Mouse (Mus musculus) neural tube, embryonic 11.5 days (tissue): Measurements from ENCODE around the gene Zfp423. TPM values are rescaled to one million over a fixed set of nuclear protein-coding genes. Genes with fewer than 3 reads are reported as not detected.

Experiments used
- ATAC-seq: fragments of 200-750 bp; cut with Nextera tagmentation; 2 replicates; pipeline ENCODE4 v1.8.0; 2017; ENCODE audit warnings: moderate number of reproducible peaks, mild to moderate bottlenecking, moderate TSS enrichment, moderate library complexity; ENCODE audit not compliant: insufficient read depth, low FRiP score, low TSS enrichment
- DNase-seq: peaks from one replicate; pipeline ENCODE4 v3.0.0-alpha.2; 2015; ENCODE audit warnings: low spot score
- H3K27ac ChIP-seq: fragments of 300-500 bp; sonication (generic); 2 replicates; pipeline ENCODE4 v1.5.1; 2014; ENCODE audit warnings: low read depth, mild to moderate bottlenecking, low read length
- H3K27me3 ChIP-seq: fragments of 300-500 bp; sonication (generic); 2 replicates; pipeline ENCODE4 v1.6.1; 2014; ENCODE audit warnings: mild to moderate bottlenecking, low read length, mixed read lengths; ENCODE audit not compliant: control insufficient read depth, insufficient read depth
- H3K36me3 ChIP-seq: fragments of 300-500 bp; sonication (generic); 2 replicates; pipeline ENCODE4 v1.6.1; 2014; ENCODE audit warnings: mild to moderate bottlenecking, low read length, moderate library complexity, mixed read lengths; ENCODE audit not compliant: control insufficient read depth, insufficient read depth
- H3K4me1 ChIP-seq: fragments of 300-500 bp; sonication (generic); 2 replicates; pipeline ENCODE4 v1.6.1; 2014; ENCODE audit warnings: low read length, mixed read lengths; ENCODE audit not compliant: control insufficient read depth, insufficient read depth
- H3K4me2 ChIP-seq: fragments of 300-500 bp; sonication (generic); 2 replicates; pipeline ENCODE4 v1.6.1; 2014; ENCODE audit warnings: low read depth, mild to moderate bottlenecking, moderate library complexity
- H3K4me3 ChIP-seq: fragments of 300-500 bp; sonication (generic); 2 replicates; pipeline ENCODE4 v1.5.1; 2014; ENCODE audit warnings: low read depth, low read length
- H3K9ac ChIP-seq: fragments of 300-500 bp; sonication (generic); 2 replicates; pipeline ENCODE4 v1.6.1; 2014; ENCODE audit warnings: mild to moderate bottlenecking, low read length
- H3K9me3 ChIP-seq: fragments of 300-500 bp; sonication (generic); 2 replicates; pipeline ENCODE4 v1.6.1; 2016; ENCODE audit warnings: low read length; ENCODE audit not compliant: control insufficient read depth
- WGBS: fragments of 180-500 bp; shearing (Covaris S2); extraction: QIAGEN DNeasy Blood & Tissue Kit; methylation state at CpG from one replicate; pipeline ENCODE4 v1.1.7; 2014; 5-methylcytosine and 5-hydroxymethylcytosine counted together
- polyA plus RNA-seq: library from polyadenylated mRNA; unstranded; fragments of >200 nt; fragmentation: Nextera tagmentation; extraction: Ambion mirVana; gene quantifications from 2 replicates; pipeline ENCODE4 v1.2.1, GENCODE M21; 2014

Gene Zfp423
- polyA plus RNA-seq, 1 experiment from 2014 or later = 40.7 TPM

- H3K4me3 ChIP-seq = no peak overlapping the region
- DNase-seq (peak; percentile 39), ATAC-seq (no peak)
- H3K9ac ChIP-seq = peak overlapping the region; percentile 53
- H3K27me3 ChIP-seq = no peaks in the 10 kb centered on the region
- H3K36me3 ChIP-seq = no peaks in the 10 kb centered on the region
- WGBS = 33% methylated on average over 13 of the region's 13 CpGs
- no peaks in the 10 kb centered on the region for H3K9me3 ChIP-seq
- 0 out of 2 replicates have a peak overlapping the region, but pooled peaks have one; percentile 12 for H3K4me2 ChIP-seq
- H3K4me1 ChIP-seq = peaks cover 75% of the 10 kb centered on the region
- H3K27ac ChIP-seq = peak overlapping the region; percentile 96
Measured at GRCm38 (mm10) chr8:87833339-87833738, 126.1 kb downstream of the Zfp423 start.

DNA sequence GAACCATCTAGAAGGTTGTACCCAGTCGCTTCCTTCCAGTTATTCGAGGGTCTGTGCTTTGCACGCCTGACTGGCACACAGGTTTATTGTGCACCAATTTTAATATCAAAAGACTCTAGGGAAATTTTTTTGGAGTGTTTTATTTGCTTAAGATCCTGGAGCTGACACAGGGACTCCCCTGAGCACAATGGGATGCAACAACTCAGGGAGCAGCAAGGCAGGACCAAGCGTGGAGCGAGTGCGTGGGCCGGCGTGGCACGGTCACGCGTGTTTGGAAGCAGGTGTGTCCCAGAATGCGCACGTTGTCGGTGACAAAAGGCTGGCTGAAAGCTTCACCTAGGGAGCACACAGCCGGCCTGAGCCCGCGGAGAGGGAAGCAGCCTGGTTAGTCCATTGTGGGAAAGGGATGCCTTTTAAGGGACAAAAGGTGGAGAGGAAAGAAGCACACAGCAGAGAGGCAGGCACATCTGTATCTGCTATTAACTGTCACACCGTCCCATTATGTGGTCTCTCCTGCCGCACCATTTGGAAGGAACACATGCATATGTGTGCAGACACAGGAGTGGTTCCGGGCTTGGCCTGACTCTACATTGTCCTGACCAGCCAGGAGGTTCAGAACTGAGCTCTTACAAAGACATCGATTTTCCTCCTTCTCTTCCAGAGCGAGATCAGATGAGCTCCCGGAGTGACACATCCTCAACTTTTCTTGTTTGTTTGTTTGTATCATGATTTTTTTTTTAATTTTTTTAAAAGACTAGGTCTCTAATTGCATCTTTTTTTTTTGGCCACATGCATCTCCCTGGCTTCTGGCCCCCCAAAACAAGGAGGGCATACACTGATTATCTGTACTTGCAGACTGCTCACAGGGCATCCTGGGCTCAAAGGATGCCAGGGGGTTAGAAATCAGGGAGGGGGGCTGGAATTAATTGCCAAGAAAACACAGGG lies 126.7 kb downstream of the Zfp423 start:
- Histone ChIP-seq H3K4me2 (no peak overlapping the region), H3K4me3 (no peak overlapping the region), H3K9ac (peak overlapping the region; percentile 53), H3K27me3 (no peaks in the 10 kb centered on the region), H3K4me1 (peaks cover 68% of the 10 kb centered on the region), H3K36me3 (no peaks in the 10 kb centered on the region), H3K9me3 (no peaks in the 10 kb centered on the region), H3K27ac (peak overlapping the region; percentile 96)
- 14% methylated on average over 23 of the region's 23 CpGs for WGBS
- ATAC-seq (no peak), DNase-seq (no peak)

DNA sequence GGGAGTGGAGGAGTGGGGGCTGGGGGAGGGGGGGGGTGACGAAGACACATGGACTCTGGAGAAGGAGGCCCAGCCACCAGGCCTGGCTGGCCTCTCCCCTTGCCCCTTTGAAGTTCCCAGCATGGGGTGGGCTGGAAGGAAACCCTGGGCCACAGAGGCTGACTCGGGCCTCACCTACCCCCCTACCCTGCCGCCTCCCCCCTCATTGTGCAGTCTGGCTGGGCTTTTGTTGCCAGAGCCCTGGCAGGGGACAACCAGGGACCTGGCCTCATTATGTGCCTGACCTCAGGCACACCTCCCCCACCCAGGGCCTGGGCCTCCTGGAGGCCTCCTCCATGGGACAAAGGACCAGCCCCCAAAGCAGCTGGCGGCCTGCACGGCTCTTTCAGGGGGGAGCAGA lies 127.8 kb downstream of the Zfp423 start:
- H3K4me3 ChIP-seq = no peak overlapping the region
- H3K36me3 ChIP-seq = no peaks in the 10 kb centered on the region
- DNase-seq = peak; percentile 78
- peak; percentile 49 for ATAC-seq
- no peaks in the 10 kb centered on the region for H3K27me3 ChIP-seq
- H3K4me1 ChIP-seq = peaks cover 60% of the 10 kb centered on the region
- H3K9ac ChIP-seq = peak overlapping the region; percentile 51
- no peak overlapping the region for H3K4me2 ChIP-seq
- H3K9me3 ChIP-seq = no peaks in the 10 kb centered on the region
- WGBS = 3% methylated on average over 5 of the region's 5 CpGs
- peak overlapping the region; percentile 96 for H3K27ac ChIP-seq

DNA sequence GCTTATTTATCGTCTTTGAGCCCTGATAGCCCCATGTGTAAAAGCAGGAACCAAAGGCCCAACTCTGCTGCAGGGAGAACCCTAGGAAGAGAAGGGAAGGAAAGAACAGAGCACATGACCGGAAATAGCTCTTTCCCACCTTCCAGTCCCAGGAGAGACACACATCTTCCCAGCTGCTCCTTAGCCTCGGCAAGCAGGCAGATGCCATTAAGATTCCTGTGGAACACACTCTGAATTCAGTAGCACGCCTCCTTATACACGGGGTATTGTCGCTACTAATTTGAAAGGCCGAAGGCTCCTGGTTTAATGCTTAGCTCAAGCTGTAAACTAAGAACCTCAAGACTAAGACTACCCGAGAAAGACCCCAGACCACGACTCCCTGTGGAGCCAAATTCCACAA lies 128.3 kb downstream of the Zfp423 start:
- DNase-seq (peak; percentile 68), ATAC-seq (peak; percentile 35)
- peaks cover 56% of the 10 kb centered on the region for H3K4me1 ChIP-seq
- H3K4me2 ChIP-seq = no peak overlapping the region
- no peaks in the 10 kb centered on the region for H3K9me3 ChIP-seq
- no peaks in the 10 kb centered on the region for H3K27me3 ChIP-seq
- no peak overlapping the region for H3K4me3 ChIP-seq
- H3K9ac ChIP-seq = no peak overlapping the region; the same call in 1 of the 2 replicates
- H3K36me3 ChIP-seq = no peaks in the 10 kb centered on the region; the same call in 1 of the 2 replicates
- H3K27ac ChIP-seq = peak overlapping the region; percentile 96
- WGBS = 2% methylated on average over 9 of the region's 9 CpGs

- no peaks in the 10 kb centered on the region; the same call in 1 of the 2 replicates for H3K36me3 ChIP-seq
- no peak overlapping the region for H3K4me2 ChIP-seq
- no peaks in the 10 kb centered on the region for H3K27me3 ChIP-seq
- H3K9me3 ChIP-seq = no peaks in the 10 kb centered on the region
- WGBS = 15% methylated on average over 6 of the region's 6 CpGs
- H3K27ac ChIP-seq = no peak overlapping the region
- peaks cover 47% of the 10 kb centered on the region for H3K4me1 ChIP-seq
- no peak overlapping the region for H3K4me3 ChIP-seq
- H3K9ac ChIP-seq = no peak overlapping the region
- DNase-seq = peak; percentile 47
- no peak for ATAC-seq
Measured at GRCm38 (mm10) chr8:87830200-87830599, 129.2 kb downstream of the Zfp423 start.

GRCm38 (mm10) chr8:87826013-87826660 lies 133.3 kb downstream of the Zfp423 start:
- ATAC-seq (no peak), DNase-seq (no peak)
- Histone ChIP-seq H3K9me3 (no peaks in the 10 kb centered on the region), H3K9ac (no peak overlapping the region), H3K36me3 (no peaks in the 10 kb centered on the region; the same call in 1 of the 2 replicates), H3K4me3 (no peak overlapping the region), H3K4me1 (peaks cover 26% of the 10 kb centered on the region), H3K4me2 (no peak overlapping the region), H3K27ac (no peak overlapping the region), H3K27me3 (no peaks in the 10 kb centered on the region)
- 85% methylated on average over 9 of the region's 9 CpGs for WGBS

GRCm38 (mm10) chr8:87823172-87823571 lies 136.2 kb downstream of the Zfp423 start:
- H3K27ac ChIP-seq = no peak overlapping the region
- H3K9me3 ChIP-seq = no peaks in the 10 kb centered on the region
- WGBS = 11% methylated on average over 7 of the region's 7 CpGs
- no peaks in the 10 kb centered on the region; the same call in 1 of the 2 replicates for H3K36me3 ChIP-seq
- no peak overlapping the region for H3K4me3 ChIP-seq
- peaks cover 19% of the 10 kb centered on the region for H3K4me1 ChIP-seq
- ATAC-seq = no peak
- H3K9ac ChIP-seq = no peak overlapping the region
- H3K4me2 ChIP-seq = no peak overlapping the region
- DNase-seq = no peak
- H3K27me3 ChIP-seq = no peaks in the 10 kb centered on the region

DNA sequence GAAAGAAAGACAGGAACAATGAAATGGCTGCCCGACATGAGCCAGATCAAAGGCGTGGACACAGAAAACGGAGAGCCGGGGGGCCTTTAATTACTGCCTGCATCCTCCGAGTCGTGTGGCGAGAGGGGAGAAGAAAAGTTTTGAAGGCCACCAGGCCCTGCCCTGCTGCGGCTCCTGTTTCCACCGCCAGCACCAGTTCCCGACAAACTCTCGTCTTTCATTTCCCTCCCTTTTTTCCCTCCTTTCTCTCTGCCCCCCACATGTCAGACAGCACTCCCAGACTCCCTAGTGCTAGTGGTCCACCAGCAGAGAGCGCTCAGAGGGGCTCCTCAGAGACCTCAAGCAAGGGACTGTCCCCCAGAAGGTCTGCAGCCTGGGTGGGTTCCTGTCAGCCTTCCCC lies 136.7 kb downstream of the Zfp423 start:
- Histone ChIP-seq H3K9me3 (no peaks in the 10 kb centered on the region), H3K36me3 (no peaks in the 10 kb centered on the region; the same call in 1 of the 2 replicates), H3K9ac (no peak overlapping the region), H3K4me1 (peaks cover 19% of the 10 kb centered on the region), H3K4me3 (no peak overlapping the region), H3K4me2 (no peak overlapping the region), H3K27me3 (no peaks in the 10 kb centered on the region), H3K27ac (no peak overlapping the region; the same call in 1 of the 2 replicates)
- ATAC-seq (no peak), DNase-seq (no peak)
- WGBS = 6% methylated on average over 12 of the region's 12 CpGs
